25 mouse cellular contexts compared by ENCODE assay signal in genomic region chr7:100168654-100169053, GRCm38 (mm10). TPM values are rescaled to one million over a fixed set of nuclear protein-coding genes. Genes with fewer than 3 reads are reported as not detected.
DNase-seq lines count a peak whose midpoint lies in the region; ATAC-seq and TF ChIP-seq lines count a peak whose summit lies in the region.
"Had no signal": no experiment of that assay in that cellular context is flagged by ENCODE, and none has a peak within 500 bp of the region (broad histone marks: within the 10 kb centered on the region; RNA-seq: fewer than 3 reads in every experiment).

No protein-coding gene starts in this region.

- H3K4me1 ChIP-seq in heart, embryonic 16.5 days (ENCODE audit: control insufficient read depth, insufficient read depth, low read length): peaks cover under 1% of the 10 kb centered on the region; the same call in 1 of the 2 replicates
- H3K4me1 ChIP-seq in heart, embryonic 11.5 days (ENCODE audit: control insufficient read depth, insufficient read depth, low read length): no peaks in the 10 kb centered on the region
- H3K4me1 ChIP-seq in lung, postnatal 0 days (ENCODE audit: insufficient read depth, low read depth, low read length): no peaks in the 10 kb centered on the region
- H3K4me1 ChIP-seq in hindbrain, embryonic 16.5 days (ENCODE audit: control insufficient read depth, insufficient read depth, low read depth, low read length): no peaks in the 10 kb centered on the region
- H3K4me1 ChIP-seq: forebrain, embryonic 12.5 days; liver, embryonic 13.5 days; midbrain, embryonic 12.5 days had no signal

- TF ChIP-seq EP300 in lung, postnatal 0 days (IDR thresholded peaks at IDR 0.05): no peak

- no peak overlapping the region for H3K4me2 ChIP-seq in heart, embryonic 16.5 days (ENCODE audit: low read depth, low read length)
- H3K4me2 ChIP-seq in heart, embryonic 11.5 days: no peak overlapping the region
- no peak overlapping the region for H3K4me2 ChIP-seq in lung, postnatal 0 days (replicated peaks; ENCODE audit: low read depth, low read length)
- no peak overlapping the region for H3K4me2 ChIP-seq in hindbrain, embryonic 16.5 days (ENCODE audit: low read length)
- H3K4me2 ChIP-seq: embryonic facial prominence, embryonic 13.5 days; forebrain, embryonic 12.5 days; hindbrain, embryonic 14.5 days; liver, embryonic 13.5 days; midbrain, embryonic 12.5 days had no signal

- H3K36me3 ChIP-seq in heart, embryonic 16.5 days (ENCODE audit: control insufficient read depth, insufficient read depth): no peaks in the 10 kb centered on the region
- no peaks in the 10 kb centered on the region for H3K36me3 ChIP-seq in heart, embryonic 11.5 days (ENCODE audit: control insufficient read depth, insufficient read depth, low read length)
- no peaks in the 10 kb centered on the region for H3K36me3 ChIP-seq in lung, postnatal 0 days (ENCODE audit: insufficient read depth, low read length)
- no peaks in the 10 kb centered on the region for H3K36me3 ChIP-seq in hindbrain, embryonic 16.5 days (ENCODE audit: control insufficient read depth, insufficient read depth, low read length)
- H3K36me3 ChIP-seq: embryonic facial prominence, embryonic 13.5 days; forebrain, embryonic 12.5 days; liver, embryonic 13.5 days; midbrain, embryonic 12.5 days had no signal

- H3K4me3 ChIP-seq in heart, embryonic 16.5 days (ENCODE audit: low read length): no peak overlapping the region
- no peak overlapping the region for H3K4me3 ChIP-seq in heart, embryonic 11.5 days (ENCODE audit: low read depth, low read length)
- no peak overlapping the region for H3K4me3 ChIP-seq in lung, postnatal 0 days (ENCODE audit: low read depth, low read length)
- H3K4me3 ChIP-seq in hindbrain, embryonic 16.5 days (ENCODE audit: low read length): no peak overlapping the region
- H3K4me3 ChIP-seq: embryonic facial prominence, embryonic 13.5 days; erythroblast, embryonic 14.5 days; forebrain, embryonic 12.5 days; liver, embryonic 13.5 days; midbrain, embryonic 12.5 days had no signal

- no peak for TF ChIP-seq CTCF in lung, postnatal 0 days (IDR thresholded peaks at IDR 0.05)

- WGBS in heart, embryonic 16.5 days: 68% methylated on average over 11 of the region's 11 CpGs
- 56% methylated on average over 11 of the region's 11 CpGs for WGBS in heart, embryonic 11.5 days (ENCODE audit: insufficient replicate concordance)
- WGBS in lung, postnatal 0 days: 64% methylated on average over 11 of the region's 11 CpGs
- 80% methylated on average over 11 of the region's 11 CpGs for WGBS in hindbrain, embryonic 16.5 days

- peak; percentile 45; the same call in 1 of the 2 replicates for ATAC-seq in heart, embryonic 16.5 days (replicated peaks; ENCODE audit: extremely low read depth, insufficient read depth, low FRiP score)
- ATAC-seq in heart, embryonic 11.5 days (replicated peaks; ENCODE audit: insufficient number of reproducible peaks, low FRiP score, low TSS enrichment): no peak
- peak; percentile 35 for ATAC-seq in lung, postnatal 0 days
- no peak for ATAC-seq in hindbrain, embryonic 16.5 days

- no peak overlapping the region for H3K9ac ChIP-seq in heart, embryonic 16.5 days (ENCODE audit: low read length)
- no peak overlapping the region for H3K9ac ChIP-seq in heart, embryonic 11.5 days (ENCODE audit: low read depth, low read length)
- no peak overlapping the region for H3K9ac ChIP-seq in lung, postnatal 0 days (replicated peaks; ENCODE audit: low read depth)
- no peak overlapping the region for H3K9ac ChIP-seq in hindbrain, embryonic 16.5 days (ENCODE audit: low read depth, low read length)
- H3K9ac ChIP-seq: embryonic facial prominence, embryonic 13.5 days; forebrain, embryonic 12.5 days; hindbrain, embryonic 14.5 days; liver, embryonic 13.5 days; midbrain, embryonic 12.5 days had no signal

- H3K27me3 ChIP-seq in heart, embryonic 16.5 days (ENCODE audit: control insufficient read depth, insufficient read depth, low read length): no peaks in the 10 kb centered on the region
- no peaks in the 10 kb centered on the region for H3K27me3 ChIP-seq in heart, embryonic 11.5 days (ENCODE audit: control insufficient read depth, insufficient read depth, low read length)
- H3K27me3 ChIP-seq in lung, postnatal 0 days (replicated peaks; ENCODE audit: insufficient read depth, low read length): no peaks in the 10 kb centered on the region
- no peaks in the 10 kb centered on the region for H3K27me3 ChIP-seq in hindbrain, embryonic 16.5 days (replicated peaks; ENCODE audit: control insufficient read depth, insufficient read depth, low read length)
- H3K27me3 ChIP-seq: embryonic facial prominence, embryonic 13.5 days; midbrain, embryonic 12.5 days had no signal

- H3K9me3 ChIP-seq in heart, embryonic 16.5 days (replicated peaks; ENCODE audit: control insufficient read depth, low read length): no peaks in the 10 kb centered on the region
- no peaks in the 10 kb centered on the region for H3K9me3 ChIP-seq in heart, embryonic 11.5 days (replicated peaks; ENCODE audit: control insufficient read depth, low read length)
- H3K9me3 ChIP-seq in lung, postnatal 0 days (ENCODE audit: low read length): no peaks in the 10 kb centered on the region
- H3K9me3 ChIP-seq in hindbrain, embryonic 16.5 days (ENCODE audit: control insufficient read depth, low read length): no peaks in the 10 kb centered on the region
- H3K9me3 ChIP-seq: embryonic facial prominence, embryonic 13.5 days; forebrain, embryonic 12.5 days; liver, embryonic 13.5 days; midbrain, embryonic 12.5 days had no signal

- DNase-seq in adrenal gland, postnatal 14 days: peak; percentile 15
- DNase-seq in adrenal gland, adult 2 months: no peak
- DNase-seq in lung, postnatal 0 days (ENCODE audit: low spot score): no peak
- DNase-seq in lung, postnatal 14 days: no peak
- peak; percentile 42 for DNase-seq in kidney, postnatal 10 days
- DNase-seq: cerebellum, adult 2 months; cerebellum, postnatal 36 days; embryo, embryonic 11 days; layer of hippocampus, adult 9-11 months; liver, embryonic 13.5 days; lung, adult 2 months; right cerebral cortex, postnatal 14 days; thymus, adult 2 months; thymus, postnatal 4 days had no signal

- 0 out of 2 replicates have a peak overlapping the region, but pooled peaks have one; percentile 4 for H3K27ac ChIP-seq in heart, embryonic 16.5 days (ENCODE audit: low read length)
- no peak overlapping the region for H3K27ac ChIP-seq in heart, embryonic 11.5 days (ENCODE audit: low read depth, low read length)
- no peak overlapping the region for H3K27ac ChIP-seq in lung, postnatal 0 days (ENCODE audit: low read length)
- no peak overlapping the region for H3K27ac ChIP-seq in hindbrain, embryonic 16.5 days (ENCODE audit: low read depth, low read length)
- H3K27ac ChIP-seq: embryonic facial prominence, embryonic 13.5 days; forebrain, embryonic 12.5 days; hindbrain, embryonic 14.5 days; liver, embryonic 13.5 days; midbrain, embryonic 12.5 days; stomach, postnatal 0 days had no signal

RNA-seq across cellular contexts. Expression of gene Kcne3, which starts 7.6 kb away (rescaled TPM):
- 2.0 and 2.6 TPM in 2 replicates for total RNA-seq in adrenal gland, postnatal 14 days (2021)
- total RNA-seq in adrenal gland, adult 2 months (2021): 1 to 10 TPM in 1 of 2 experiments, under 1 TPM in 1; 0.84 to 1.6 TPM
- polyA plus RNA-seq in adrenal gland, adult 2 months (2012; rRNA removed): 1.6 and 2.7 TPM in 2 replicates
- 9.3 and 9.5 TPM in 2 replicates for polyA plus RNA-seq in heart, embryonic 16.5 days (2015; fragmentation: Nextera tagmentation; extraction: Ambion mirVana)
- polyA plus RNA-seq in heart, embryonic 11.5 days (2014; fragmentation: Nextera tagmentation; extraction: Ambion mirVana): 5.7 and 5.9 TPM in 2 replicates
- 3.3 and 4.9 TPM in 2 replicates for polyA plus RNA-seq in lung, postnatal 0 days (2015; fragmentation: Nextera tagmentation; extraction: Ambion mirVana)
- polyA plus RNA-seq in hindbrain, embryonic 16.5 days (2015; fragmentation: Nextera tagmentation; extraction: Ambion mirVana): 0.31 and 0.67 TPM in 2 replicates
- total RNA-seq: left cerebral cortex, postnatal 25 days had no signal
- polyA plus RNA-seq: cerebellum, adult 2 months; erythroblast, embryonic 14.5 days had no signal

RNA-seq across cellular contexts. Expression of gene Lipt2, which starts 9.6 kb away (rescaled TPM):
- 5.7 and 7.0 TPM in 2 replicates for total RNA-seq in adrenal gland, postnatal 14 days (2021)
- total RNA-seq in adrenal gland, adult 2 months (2021): 1 to 10 TPM; 3.0 to 6.0 TPM
- polyA plus RNA-seq in adrenal gland, adult 2 months (2012; rRNA removed): 12.9 and 15.5 TPM in 2 replicates
- 11.6 and 11.9 TPM in 2 replicates for polyA plus RNA-seq in heart, embryonic 16.5 days (2015; fragmentation: Nextera tagmentation; extraction: Ambion mirVana)
- polyA plus RNA-seq in heart, embryonic 11.5 days (2014; fragmentation: Nextera tagmentation; extraction: Ambion mirVana): 12.8 and 17.3 TPM in 2 replicates
- polyA plus RNA-seq in lung, postnatal 0 days (2015; fragmentation: Nextera tagmentation; extraction: Ambion mirVana): 9.7 and 12.4 TPM in 2 replicates
- polyA plus RNA-seq in hindbrain, embryonic 16.5 days (2015; fragmentation: Nextera tagmentation; extraction: Ambion mirVana): 18.3 and 19.5 TPM in 2 replicates
- total RNA-seq: monocyte, adult 5-6 weeks had no signal

RNA-seq across cellular contexts. Expression of gene Pold3, which starts 47.3 kb away (rescaled TPM):
- 22.5 and 30.0 TPM in 2 replicates for total RNA-seq in adrenal gland, postnatal 14 days (2021)
- total RNA-seq in adrenal gland, adult 2 months (2021): 10 to 100 TPM; 22.4 to 23.3 TPM
- 2.4 and 4.1 TPM in 2 replicates for polyA plus RNA-seq in adrenal gland, adult 2 months (2012; rRNA removed)
- polyA plus RNA-seq in heart, embryonic 16.5 days (2015; fragmentation: Nextera tagmentation; extraction: Ambion mirVana): 33.4 and 36.6 TPM in 2 replicates
- polyA plus RNA-seq in heart, embryonic 11.5 days (2014; fragmentation: Nextera tagmentation; extraction: Ambion mirVana): 44.6 and 50.6 TPM in 2 replicates
- polyA plus RNA-seq in lung, postnatal 0 days (2015; fragmentation: Nextera tagmentation; extraction: Ambion mirVana): 18.2 and 19.3 TPM in 2 replicates
- polyA plus RNA-seq in hindbrain, embryonic 16.5 days (2015; fragmentation: Nextera tagmentation; extraction: Ambion mirVana): 45.4 and 47.0 TPM in 2 replicates

RNA-seq across cellular contexts. Expression of gene Pgm2l1, which starts 58.5 kb away (rescaled TPM):
- 6.7 and 11.4 TPM in 2 replicates for total RNA-seq in adrenal gland, postnatal 14 days (2021)
- total RNA-seq in adrenal gland, adult 2 months (2021): 1 to 10 TPM; 4.1 to 5.6 TPM
- polyA plus RNA-seq in adrenal gland, adult 2 months (2012; rRNA removed): 2.6 and 2.9 TPM in 2 replicates
- polyA plus RNA-seq in heart, embryonic 16.5 days (2015; fragmentation: Nextera tagmentation; extraction: Ambion mirVana): 1.3 and 1.5 TPM in 2 replicates
- polyA plus RNA-seq in heart, embryonic 11.5 days (2014; fragmentation: Nextera tagmentation; extraction: Ambion mirVana): 2.2 and 2.6 TPM in 2 replicates
- polyA plus RNA-seq in lung, postnatal 0 days (2015; fragmentation: Nextera tagmentation; extraction: Ambion mirVana): 2.0 and 2.1 TPM in 2 replicates
- 29.2 and 33.7 TPM in 2 replicates for polyA plus RNA-seq in hindbrain, embryonic 16.5 days (2015; fragmentation: Nextera tagmentation; extraction: Ambion mirVana)

Comparison
In these comparisons a context has a peak if more than half of its experiments do, and no peak if none do; other contexts are left out.
1. DNase-seq: peak in adrenal gland, postnatal 14 days (single experiment) and kidney, postnatal 10 days (single experiment); none in adrenal gland, adult 2 months (single experiment), lung, postnatal 0 days (single experiment) and lung, postnatal 14 days (single experiment).
2. ATAC-seq: peak in heart, embryonic 16.5 days (single experiment) and lung, postnatal 0 days (single experiment); none in heart, embryonic 11.5 days (single experiment) and hindbrain, embryonic 16.5 days (single experiment).